In the genomic region with DNA sequence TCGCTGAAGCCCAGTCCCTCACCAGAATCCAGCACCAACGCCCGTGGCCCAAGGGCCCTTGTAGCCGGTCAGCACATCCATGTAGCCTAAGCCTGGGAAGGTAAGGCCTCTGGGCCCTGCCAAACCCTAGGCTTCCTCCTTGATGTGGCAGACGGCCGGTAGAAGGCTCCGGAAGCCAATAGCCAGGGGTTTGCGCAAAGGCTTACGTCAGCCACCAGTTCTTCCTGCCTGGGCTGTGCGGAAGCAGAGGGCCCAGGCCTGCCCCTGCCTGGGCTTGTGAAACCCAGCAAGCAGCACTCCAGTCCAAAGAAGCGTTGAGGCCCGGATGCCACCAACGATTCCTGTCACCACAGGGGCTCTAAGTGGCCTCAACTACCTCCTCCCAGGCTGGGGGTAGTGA, we compare ENCODE assay signal across 8 mouse cellular contexts. TPM values are rescaled to one million over a fixed set of nuclear protein-coding genes. Genes with fewer than 3 reads are reported as not detected.
DNase-seq lines count a peak whose midpoint lies in the region; ATAC-seq lines count a peak whose summit lies in the region.

No protein-coding gene starts in this region.

- DNase-seq in CD4-positive, CD25-positive, alpha-beta regulatory T cell, adult 2 months (ENCODE audit: low read depth, low spot score), result peak; percentile 91
- peak; percentile 41 for DNase-seq in heart, postnatal 14 days
- peak; percentile 86 for DNase-seq in thymus, postnatal 14 days
- DNase-seq in urinary bladder, postnatal 4 days (ENCODE audit: low spot score in 2 of 2), result no peak
- DNase-seq in left cerebral cortex, adult 11 months (ENCODE audit: low spot score), result no peak

- H3K4me2 ChIP-seq in forebrain, embryonic 12.5 days, result 0 out of 2 replicates have a peak overlapping the region, but pooled peaks have one; percentile 6
- H3K4me2 ChIP-seq in forebrain, embryonic 16.5 days (ENCODE audit: low read length), result no peak overlapping the region

- no peak overlapping the region for H3K27ac ChIP-seq in forebrain, embryonic 12.5 days
- H3K27ac ChIP-seq in forebrain, embryonic 16.5 days (ENCODE audit: low read length), result no peak overlapping the region

- no peaks in the 10 kb centered on the region for H3K9me3 ChIP-seq in forebrain, embryonic 12.5 days
- no peaks in the 10 kb centered on the region for H3K9me3 ChIP-seq in forebrain, embryonic 16.5 days (ENCODE audit: control insufficient read depth, low read length)
- H3K9me3 ChIP-seq in megakaryocyte, embryonic 14.5 days, result no peaks in the 10 kb centered on the region

- WGBS in forebrain, embryonic 12.5 days, result 83% methylated on average over 13 of the region's 13 CpGs
- WGBS in forebrain, embryonic 16.5 days, result 82% methylated on average over 13 of the region's 13 CpGs

- no peak overlapping the region for H3K4me3 ChIP-seq in forebrain, embryonic 12.5 days (replicated peaks)
- no peak overlapping the region for H3K4me3 ChIP-seq in forebrain, embryonic 16.5 days (replicated peaks; ENCODE audit: low read length)
- peak overlapping the region; percentile 91 for H3K4me3 ChIP-seq in megakaryocyte, embryonic 14.5 days (replicated peaks)

- ATAC-seq in forebrain, embryonic 12.5 days (ENCODE audit: low FRiP score), result no peak
- no peak; the same call in 1 of the 2 replicates for ATAC-seq in forebrain, embryonic 16.5 days

- intact Hi-C loops in heart, postnatal 14 days (cut with DNase I), result no loop called here

- no peak overlapping the region for H3K9ac ChIP-seq in forebrain, embryonic 12.5 days
- no peak overlapping the region for H3K9ac ChIP-seq in forebrain, embryonic 16.5 days (replicated peaks; ENCODE audit: low read depth, low read length)

- no peaks in the 10 kb centered on the region for H3K27me3 ChIP-seq in forebrain, embryonic 12.5 days
- no peaks in the 10 kb centered on the region for H3K27me3 ChIP-seq in forebrain, embryonic 16.5 days (replicated peaks; ENCODE audit: control insufficient read depth, insufficient read depth, low read length)
- H3K27me3 ChIP-seq in megakaryocyte, embryonic 14.5 days (replicated peaks), result no peaks in the 10 kb centered on the region

- peaks cover 48% of the 10 kb centered on the region for H3K4me1 ChIP-seq in forebrain, embryonic 12.5 days
- H3K4me1 ChIP-seq in forebrain, embryonic 16.5 days (replicated peaks; ENCODE audit: control insufficient read depth, insufficient read depth, low read length), result peaks cover 48% of the 10 kb centered on the region
- H3K4me1 ChIP-seq in megakaryocyte, embryonic 14.5 days, result peaks cover 73% of the 10 kb centered on the region

- peaks cover 45% of the 10 kb centered on the region for H3K36me3 ChIP-seq in forebrain, embryonic 12.5 days (replicated peaks)
- H3K36me3 ChIP-seq in forebrain, embryonic 16.5 days (ENCODE audit: control insufficient read depth, insufficient read depth), result peaks cover 4% of the 10 kb centered on the region; the same call in 1 of the 2 replicates
- H3K36me3 ChIP-seq in megakaryocyte, embryonic 14.5 days (replicated peaks; ENCODE audit: low read length), result peaks cover 35% of the 10 kb centered on the region

RNA-seq across cellular contexts. Expression of a gene that starts 22.9 kb away (rescaled TPM):
- 56.8 and 64.6 TPM in 2 replicates for polyA plus RNA-seq in forebrain, embryonic 12.5 days (2016; fragmentation: Nextera tagmentation; extraction: Ambion mirVana)
- polyA plus RNA-seq in forebrain, embryonic 16.5 days (2015; fragmentation: Nextera tagmentation; extraction: Ambion mirVana), result 34.8 and 40.4 TPM in 2 replicates
- 10 to 100 TPM; 75.6 to 83.8 TPM for total RNA-seq in heart, postnatal 14 days (2021)
- polyA plus RNA-seq in megakaryocyte, embryonic 14.5 days (2012; ENCODE audit: insufficient read depth, low replicate concordance), result 32.1 and 36.1 TPM in 2 replicates

Comparison
In these comparisons a context has a peak if more than half of its experiments do, and no peak if none do; other contexts are left out.
1. DNase-seq: peak in CD4-positive, CD25-positive, alpha-beta regulatory T cell, adult 2 months (single experiment), heart, postnatal 14 days (2 of 2) and thymus, postnatal 14 days (single experiment); none in urinary bladder, postnatal 4 days (0 of 2) and left cerebral cortex, adult 11 months (single experiment).